Mouse (Mus musculus) forebrain, embryonic 11.5 days (tissue): ENCODE results near the gene Sirt7. TPM values are rescaled to one million over a fixed set of nuclear protein-coding genes. Genes with fewer than 3 reads are reported as not detected.
A peak's percentile ranks its signal among the peaks of the same experiment; 100 is the strongest.

Experiments used
- ATAC-seq: fragments of 200-750 bp; cut with Nextera tagmentation; replicated peaks from 2 replicates; pipeline ENCODE4 v1.8.0; 2017; ENCODE audit warnings: moderate TSS enrichment; ENCODE audit not compliant: low FRiP score
- DNase-seq: peaks from one replicate; pipeline ENCODE4 v3.0.0-alpha.2; 2017; ENCODE audit warnings: low spot score
- H3K27ac ChIP-seq: fragments of 300-500 bp; sonication (generic); 2 replicates; pipeline ENCODE4 v1.5.1; 2014; ENCODE audit warnings: low read depth, low read length
- H3K27me3 ChIP-seq: fragments of 300-500 bp; sonication (generic); 2 replicates; pipeline ENCODE4 v1.6.1; 2014; ENCODE audit warnings: mild to moderate bottlenecking, low read length, mixed read lengths; ENCODE audit not compliant: control insufficient read depth, insufficient read depth
- H3K36me3 ChIP-seq: fragments of 300-500 bp; sonication (generic); 2 replicates; pipeline ENCODE4 v1.6.1; 2014; ENCODE audit warnings: mild to moderate bottlenecking, low read length, moderate library complexity, mixed read lengths; ENCODE audit not compliant: control insufficient read depth, insufficient read depth
- H3K4me1 ChIP-seq: fragments of 300-500 bp; sonication (generic); replicated peaks from 2 replicates; pipeline ENCODE4 v1.6.1; 2014; ENCODE audit warnings: low read length, mixed read lengths; ENCODE audit not compliant: control insufficient read depth, insufficient read depth
- H3K4me2 ChIP-seq: fragments of 300-500 bp; sonication (generic); 2 replicates; pipeline ENCODE4 v1.6.1; 2014; ENCODE audit warnings: low read depth, mild to moderate bottlenecking, low read length, moderate library complexity, mixed read lengths; ENCODE audit not compliant: severe bottlenecking
- H3K4me3 ChIP-seq: fragments of 300-500 bp; sonication (generic); 2 replicates; pipeline ENCODE4 v1.5.1; 2014; ENCODE audit warnings: low read depth, low read length
- H3K9ac ChIP-seq: fragments of 300-500 bp; sonication (generic); 2 replicates; pipeline ENCODE4 v1.6.1; 2014; ENCODE audit warnings: low read length
- H3K9me3 ChIP-seq: fragments of 300-500 bp; sonication (generic); 2 replicates; pipeline ENCODE4 v1.6.1; 2016; ENCODE audit warnings: low read length, mixed read lengths; ENCODE audit not compliant: control insufficient read depth
- WGBS: fragments of 180-500 bp; shearing (Covaris S2); extraction: QIAGEN DNeasy Blood & Tissue Kit; methylation state at CpG from one replicate; pipeline ENCODE4 v1.1.7; 2014; 5-methylcytosine and 5-hydroxymethylcytosine counted together
- polyA plus RNA-seq: library from polyadenylated mRNA; unstranded; fragments of >200 nt; fragmentation: Nextera tagmentation; extraction: Ambion mirVana; gene quantifications from 2 replicates; pipeline ENCODE4 v1.2.1, GENCODE M21; 2014

The Sirt7 gene
- polyA plus RNA-seq, 1 experiment from 2014 or later: 41.1 TPM

- peak within 1 kb of the TSS; percentile 16; the same call in 1 of the 2 replicates for H3K4me3 ChIP-seq
- H3K27me3 ChIP-seq: no peaks in the 10 kb centered on the region
- H3K36me3 ChIP-seq: peaks cover under 1% of the 10 kb centered on the region; the same call in 1 of the 2 replicates
- H3K4me1 ChIP-seq: peaks cover 2% of the 10 kb centered on the region; the same call in 1 of the 2 replicates
- H3K9ac ChIP-seq: peak within 1 kb of the TSS; percentile 37
- ATAC-seq (0 out of 2 replicates have a peak, but pooled peaks have one; percentile 19), DNase-seq (peak; percentile 63)
- 4% methylated on average over 45 of the region's 45 CpGs for WGBS
- peak within 1 kb of the TSS; percentile 40 for H3K4me2 ChIP-seq
- no peak within 1 kb of the TSS for H3K27ac ChIP-seq
- no peaks in the 10 kb centered on the region for H3K9me3 ChIP-seq
Observed at GRCm38 (mm10) chr11:120608241-120609034, 16.6 kb downstream of the Sirt7 start, which contains the start of gene Npb. TSS of gene Npb (plus strand) at chr11:120608477.

- no peak for DNase-seq
- Histone ChIP-seq H3K4me3 (no peak overlapping the region), H3K9ac (no peak overlapping the region), H3K9me3 (no peaks in the 10 kb centered on the region), H3K4me1 (peaks cover 2% of the 10 kb centered on the region; the same call in 1 of the 2 replicates), H3K27ac (no peak overlapping the region), H3K36me3 (peaks cover 2% of the 10 kb centered on the region; the same call in 1 of the 2 replicates), H3K27me3 (no peaks in the 10 kb centered on the region), H3K4me2 (no peak overlapping the region)
- WGBS: 80% methylated on average over 4 of the region's 4 CpGs
- no peak for ATAC-seq
Observed at GRCm38 (mm10) chr11:120606764-120607163, 18.3 kb downstream of the Sirt7 start.

- Histone ChIP-seq H3K36me3 (peaks cover 6% of the 10 kb centered on the region; the same call in 1 of the 2 replicates), H3K4me3 (no peak overlapping the region), H3K4me2 (no peak overlapping the region), H3K9ac (no peak overlapping the region), H3K27ac (no peak overlapping the region), H3K4me1 (peaks cover 2% of the 10 kb centered on the region; the same call in 1 of the 2 replicates), H3K9me3 (no peaks in the 10 kb centered on the region), H3K27me3 (no peaks in the 10 kb centered on the region)
- WGBS: 88% methylated on average over 7 of the region's 7 CpGs
- DNase-seq (no peak), ATAC-seq (no peak)
Observed at GRCm38 (mm10) chr11:120605667-120606066, 19.4 kb downstream of the Sirt7 start.

GRCm38 (mm10) chr11:120603545-120603944 lies 21.5 kb downstream of the Sirt7 start:
- no peak overlapping the region for H3K4me3 ChIP-seq
- 88% methylated on average over 2 of the region's 2 CpGs for WGBS
- no peak overlapping the region for H3K9ac ChIP-seq
- peaks cover 6% of the 10 kb centered on the region; the same call in 1 of the 2 replicates for H3K36me3 ChIP-seq
- no peaks in the 10 kb centered on the region for H3K9me3 ChIP-seq
- peaks cover 6% of the 10 kb centered on the region; the same call in 1 of the 2 replicates for H3K4me1 ChIP-seq
- H3K4me2 ChIP-seq: no peak overlapping the region
- no peak overlapping the region for H3K27ac ChIP-seq
- DNase-seq (no peak), ATAC-seq (no peak)
- no peaks in the 10 kb centered on the region for H3K27me3 ChIP-seq

GRCm38 (mm10) chr11:120600716-120601115 lies 24.3 kb downstream of the Sirt7 start:
- DNase-seq: no peak
- Histone ChIP-seq H3K36me3 (peaks cover 15% of the 10 kb centered on the region; the same call in 1 of the 2 replicates), H3K4me3 (no peak overlapping the region), H3K4me2 (no peak overlapping the region), H3K4me1 (peaks cover 12% of the 10 kb centered on the region; the same call in 1 of the 2 replicates), H3K9ac (no peak overlapping the region), H3K27ac (no peak overlapping the region), H3K9me3 (no peaks in the 10 kb centered on the region), H3K27me3 (no peaks in the 10 kb centered on the region)
- WGBS: 98% methylated on average over 3 of the region's 3 CpGs
- ATAC-seq: no peak

- WGBS: 53% methylated on average over 17 of the region's 17 CpGs
- Histone ChIP-seq H3K27ac (peak overlapping the region; percentile 71; the same call in 1 of the 2 replicates), H3K4me3 (peak overlapping the region; percentile 100), H3K9me3 (no peaks in the 10 kb centered on the region), H3K9ac (peak overlapping the region; percentile 75), H3K4me2 (peak overlapping the region; percentile 99), H3K36me3 (peaks cover 22% of the 10 kb centered on the region; the same call in 1 of the 2 replicates), H3K4me1 (peaks cover 12% of the 10 kb centered on the region; the same call in 1 of the 2 replicates), H3K27me3 (no peaks in the 10 kb centered on the region)
- ATAC-seq (0 out of 2 replicates have a peak, but pooled peaks have one; percentile 14), DNase-seq (no peak)
Observed at GRCm38 (mm10) chr11:120598990-120599549, 26.0 kb downstream of the Sirt7 start.

GRCm38 (mm10) chr11:120598283-120598989 lies 26.6 kb downstream of the Sirt7 start, which contains the start of the genes Alyref and Anapc11:
TSS of gene Alyref (minus strand) at chr11:120598365.
TSS of gene Anapc11 (plus strand) at chr11:120598421.
- no peaks in the 10 kb centered on the region for H3K9me3 ChIP-seq
- peak within 1 kb of the TSS; percentile 74 for H3K27ac ChIP-seq
- H3K4me1 ChIP-seq: peaks cover 12% of the 10 kb centered on the region; the same call in 1 of the 2 replicates
- H3K4me2 ChIP-seq: peak within 1 kb of the TSS; percentile 99
- H3K9ac ChIP-seq: peak within 1 kb of the TSS; percentile 98
- ATAC-seq (peak; percentile 98), DNase-seq (peak; percentile 97)
- WGBS: under 1% methylated on average over 76 of the region's 88 CpGs
- H3K4me3 ChIP-seq: peak within 1 kb of the TSS; percentile 100
- H3K36me3 ChIP-seq: peaks cover 28% of the 10 kb centered on the region
- no peaks in the 10 kb centered on the region for H3K27me3 ChIP-seq
